Mouse (Mus musculus): ENCODE data around the gene Med12l. TPM values are rescaled to one million over a fixed set of nuclear protein-coding genes. Genes with fewer than 3 reads are reported as not detected.

Gene Med12l
- polyA plus RNA-seq, 1 experiment: 16.9 TPM

DNA sequence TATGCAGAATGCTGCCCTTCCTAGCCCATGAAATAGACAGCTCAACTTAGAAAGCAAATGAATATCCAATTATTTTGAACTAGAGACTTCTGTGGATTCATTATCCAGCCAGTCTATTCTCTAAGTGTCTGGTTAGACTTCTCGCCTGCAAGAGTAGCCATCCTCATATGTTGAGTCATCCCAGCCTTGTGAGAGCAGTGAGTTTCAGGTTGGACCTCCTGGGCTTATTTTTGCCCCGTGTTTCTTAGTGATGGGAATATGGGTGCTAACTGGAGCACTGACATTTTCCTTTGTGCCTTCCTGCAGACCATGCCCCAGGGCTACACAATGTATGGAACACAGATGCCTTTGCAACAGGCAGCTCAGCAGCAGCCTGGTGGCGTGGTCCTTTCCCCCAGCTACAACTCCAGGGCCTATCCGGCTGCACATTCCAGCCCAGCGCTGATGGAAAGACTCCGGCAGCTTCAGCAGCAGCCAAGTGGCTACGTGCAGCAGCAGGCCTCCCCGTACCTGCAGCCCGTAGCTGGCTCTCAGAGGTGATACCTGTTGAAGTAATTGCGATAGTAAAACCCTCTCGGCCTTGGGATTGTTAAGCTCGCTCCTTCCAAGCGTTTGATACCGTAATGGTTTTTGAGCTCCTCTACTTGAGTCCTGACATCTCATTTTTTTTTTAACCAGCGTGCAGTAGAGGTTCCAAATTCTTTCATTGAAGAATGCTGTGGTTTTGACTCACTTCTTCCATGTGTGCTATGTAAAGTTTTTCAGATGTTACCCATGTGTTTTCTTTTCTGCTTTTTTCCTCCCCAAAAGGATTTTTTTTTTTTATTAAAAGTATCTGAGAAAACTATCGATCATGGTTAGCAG is 290.3 kb downstream of the Med12l start:
- no peaks in the 10 kb centered on the region for H3K4me1 ChIP-seq (ENCODE audit: control insufficient read depth, insufficient read depth, low read length)
- H3K27me3 ChIP-seq (ENCODE audit: control insufficient read depth, insufficient read depth, low read length): no peaks in the 10 kb centered on the region
- H3K27ac ChIP-seq (ENCODE audit: insufficient read depth, low read length): no peak overlapping the region
- H3K4me3 ChIP-seq (replicated peaks; ENCODE audit: insufficient read depth, low read depth, low read length): no peak overlapping the region
- TF ChIP-seq POLR2A (IDR thresholded peaks at IDR 0.05; ENCODE audit: borderline replicate concordance, insufficient read depth, low read length) (no peak), CTCF (IDR thresholded peaks at IDR 0.05; ENCODE audit: borderline replicate concordance, insufficient read depth, low read depth, low read length) (no peak)
- 93% methylated on average over 16 of the region's 16 CpGs for WGBS
- no peak for DNase-seq

DNA sequence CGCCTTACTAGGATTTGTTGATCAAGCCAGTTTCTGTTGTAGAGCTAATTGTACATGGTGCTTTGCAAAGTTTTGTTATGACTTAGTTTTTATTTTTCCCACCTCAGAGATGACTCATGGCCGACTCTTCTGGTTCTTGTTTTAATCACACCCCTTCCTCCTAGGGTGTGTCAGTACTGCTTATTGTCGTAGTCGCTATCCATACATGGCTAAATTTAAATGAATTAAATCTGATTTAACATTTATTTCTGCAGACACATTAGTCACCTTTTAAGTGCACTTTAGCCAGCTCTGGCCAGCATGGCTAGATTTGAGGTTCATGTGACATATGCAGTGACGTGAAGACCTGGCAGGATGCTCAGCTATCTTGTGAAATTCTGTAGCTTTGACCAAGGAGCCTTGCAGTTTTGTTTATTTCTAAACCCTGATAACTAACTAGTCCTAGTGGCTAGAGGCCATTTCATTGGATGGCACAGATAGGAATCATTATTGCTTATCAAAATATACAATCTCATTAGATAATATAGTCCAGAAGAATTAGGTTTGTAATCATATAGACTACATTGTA is 291.0 kb downstream of the Med12l start:
- 93% methylated on average over 5 of the region's 5 CpGs for WGBS
- Histone ChIP-seq H3K27ac (ENCODE audit: insufficient read depth, low read length) (no peak overlapping the region), H3K27me3 (ENCODE audit: control insufficient read depth, insufficient read depth, low read length) (no peaks in the 10 kb centered on the region), H3K4me3 (replicated peaks; ENCODE audit: insufficient read depth, low read depth, low read length) (no peak overlapping the region), H3K4me1 (ENCODE audit: control insufficient read depth, insufficient read depth, low read length) (no peaks in the 10 kb centered on the region)
- TF ChIP-seq POLR2A (IDR thresholded peaks at IDR 0.05; ENCODE audit: borderline replicate concordance, insufficient read depth, low read length): no peak
- no peak for TF ChIP-seq CTCF (IDR thresholded peaks at IDR 0.05; ENCODE audit: borderline replicate concordance, insufficient read depth, low read depth, low read length)
- no peak for DNase-seq

DNA sequence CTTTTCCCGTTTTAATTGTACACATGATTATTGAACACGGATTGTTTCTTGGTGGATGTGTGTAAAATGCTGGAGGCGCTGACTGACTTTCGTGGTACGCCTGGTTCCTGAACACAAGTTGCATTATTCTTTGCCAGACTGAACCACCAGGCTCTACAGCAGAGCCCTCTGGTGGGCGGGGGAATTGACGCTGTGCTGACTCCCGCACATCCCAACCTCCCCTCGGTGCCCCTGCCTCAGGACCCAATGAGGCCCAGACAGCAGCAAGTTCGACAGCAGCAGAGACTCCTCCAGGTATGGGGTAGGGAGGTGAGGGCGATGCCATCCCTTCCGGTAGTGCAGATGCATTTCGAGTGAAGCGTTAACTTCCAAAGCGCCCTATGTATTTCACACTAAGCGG is 292.0 kb downstream of the Med12l start:
- no peak for DNase-seq
- no peak overlapping the region for H3K4me3 ChIP-seq (replicated peaks; ENCODE audit: insufficient read depth, low read depth, low read length)
- no peak for TF ChIP-seq POLR2A (IDR thresholded peaks at IDR 0.05; ENCODE audit: borderline replicate concordance, insufficient read depth, low read length)
- TF ChIP-seq CTCF (IDR thresholded peaks at IDR 0.05; ENCODE audit: borderline replicate concordance, insufficient read depth, low read depth, low read length): no peak
- H3K27me3 ChIP-seq (ENCODE audit: control insufficient read depth, insufficient read depth, low read length): no peaks in the 10 kb centered on the region
- H3K27ac ChIP-seq (ENCODE audit: insufficient read depth, low read length): no peak overlapping the region
- no peaks in the 10 kb centered on the region for H3K4me1 ChIP-seq (ENCODE audit: control insufficient read depth, insufficient read depth, low read length)
- 86% methylated on average over 16 of the region's 16 CpGs for WGBS

DNA sequence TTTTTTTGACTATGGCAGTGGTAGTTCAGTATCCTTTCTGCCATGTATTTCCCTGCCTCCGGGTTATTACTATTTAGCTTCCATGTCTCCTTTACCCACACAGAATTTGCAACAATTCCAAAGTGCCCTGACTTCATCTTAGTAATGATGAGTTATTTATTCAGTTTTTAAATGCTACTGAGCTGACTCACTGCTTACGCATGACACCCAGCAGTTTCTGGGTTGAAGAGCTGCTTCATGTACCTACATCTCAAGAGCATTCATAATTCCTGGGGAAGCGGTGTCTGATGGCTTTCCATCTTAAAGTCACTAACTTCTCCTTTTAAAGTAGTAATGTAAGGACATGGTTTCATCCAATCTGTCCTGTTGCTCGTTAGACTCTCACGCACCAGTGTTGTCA is 299.3 kb downstream of the Med12l start:
- H3K4me1 ChIP-seq (ENCODE audit: control insufficient read depth, insufficient read depth, low read length): no peaks in the 10 kb centered on the region
- no peak for TF ChIP-seq CTCF (IDR thresholded peaks at IDR 0.05; ENCODE audit: borderline replicate concordance, insufficient read depth, low read depth, low read length)
- TF ChIP-seq POLR2A (IDR thresholded peaks at IDR 0.05; ENCODE audit: borderline replicate concordance, insufficient read depth, low read length): no peak
- no peaks in the 10 kb centered on the region for H3K27me3 ChIP-seq (ENCODE audit: control insufficient read depth, insufficient read depth, low read length)
- no peak for DNase-seq
- H3K4me3 ChIP-seq (replicated peaks; ENCODE audit: insufficient read depth, low read depth, low read length): no peak overlapping the region
- H3K27ac ChIP-seq (ENCODE audit: insufficient read depth, low read length): no peak overlapping the region
- 96% methylated on average over 5 of the region's 5 CpGs for WGBS

DNA sequence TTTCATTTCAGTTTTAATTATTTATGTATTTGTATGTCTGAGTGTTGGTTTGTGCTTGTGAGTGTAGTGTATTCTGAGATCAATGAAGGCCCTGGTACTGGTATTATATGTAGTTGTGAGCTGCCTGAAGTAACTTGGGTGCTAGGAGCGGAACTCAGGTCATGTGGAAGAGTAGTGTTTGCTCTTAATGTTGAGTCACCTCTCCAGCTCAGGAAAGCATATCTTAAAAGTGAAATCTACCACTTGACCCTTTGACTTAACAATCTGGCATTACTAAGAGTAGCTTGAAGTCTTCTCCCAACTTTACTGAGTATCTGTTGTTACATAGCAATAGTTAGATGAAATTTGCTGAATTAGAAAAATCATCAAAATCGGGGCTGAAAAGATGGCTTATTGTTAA is 299.9 kb downstream of the Med12l start:
- H3K4me3 ChIP-seq (replicated peaks; ENCODE audit: insufficient read depth, low read depth, low read length): no peak overlapping the region
- no peak overlapping the region for H3K27ac ChIP-seq (ENCODE audit: insufficient read depth, low read length)
- TF ChIP-seq POLR2A (IDR thresholded peaks at IDR 0.05; ENCODE audit: borderline replicate concordance, insufficient read depth, low read length): no peak
- no peak for TF ChIP-seq CTCF (IDR thresholded peaks at IDR 0.05; ENCODE audit: borderline replicate concordance, insufficient read depth, low read depth, low read length)
- no peak for DNase-seq
- WGBS: 97% methylated on average over 2 of the region's 2 CpGs
- no peaks in the 10 kb centered on the region for H3K27me3 ChIP-seq (ENCODE audit: control insufficient read depth, insufficient read depth, low read length)
- H3K4me1 ChIP-seq (ENCODE audit: control insufficient read depth, insufficient read depth, low read length): no peaks in the 10 kb centered on the region

DNA sequence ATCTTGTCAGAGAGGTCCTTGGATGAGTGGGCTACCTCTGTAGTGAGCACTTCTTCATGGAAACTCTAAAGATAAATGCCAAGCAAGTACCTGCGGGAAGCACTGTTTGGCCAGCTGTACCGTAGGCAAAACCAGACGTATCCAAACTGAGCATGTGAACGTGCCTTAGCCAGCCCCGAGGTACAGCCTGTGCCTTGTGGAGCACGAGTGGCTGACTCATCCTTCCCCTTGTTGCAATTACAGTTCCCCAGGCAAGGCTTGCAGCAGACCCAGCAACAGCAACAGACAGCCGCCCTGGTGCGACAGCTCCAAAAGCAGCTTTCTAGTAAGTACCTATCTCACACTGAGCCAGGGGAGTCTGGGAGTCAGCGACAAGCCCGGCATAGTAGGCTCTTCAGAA is 307.0 kb downstream of the Med12l start:
- no peak for TF ChIP-seq POLR2A (IDR thresholded peaks at IDR 0.05; ENCODE audit: borderline replicate concordance, insufficient read depth, low read length)
- no peak for TF ChIP-seq CTCF (IDR thresholded peaks at IDR 0.05; ENCODE audit: borderline replicate concordance, insufficient read depth, low read depth, low read length)
- Histone ChIP-seq H3K4me3 (replicated peaks; ENCODE audit: insufficient read depth, low read depth, low read length) (no peak overlapping the region), H3K4me1 (ENCODE audit: control insufficient read depth, insufficient read depth, low read length) (no peaks in the 10 kb centered on the region), H3K27me3 (ENCODE audit: control insufficient read depth, insufficient read depth, low read length) (no peaks in the 10 kb centered on the region), H3K27ac (ENCODE audit: insufficient read depth, low read length) (no peak overlapping the region)
- 82% methylated on average over 10 of the region's 10 CpGs for WGBS
- DNase-seq: no peak

DNA sequence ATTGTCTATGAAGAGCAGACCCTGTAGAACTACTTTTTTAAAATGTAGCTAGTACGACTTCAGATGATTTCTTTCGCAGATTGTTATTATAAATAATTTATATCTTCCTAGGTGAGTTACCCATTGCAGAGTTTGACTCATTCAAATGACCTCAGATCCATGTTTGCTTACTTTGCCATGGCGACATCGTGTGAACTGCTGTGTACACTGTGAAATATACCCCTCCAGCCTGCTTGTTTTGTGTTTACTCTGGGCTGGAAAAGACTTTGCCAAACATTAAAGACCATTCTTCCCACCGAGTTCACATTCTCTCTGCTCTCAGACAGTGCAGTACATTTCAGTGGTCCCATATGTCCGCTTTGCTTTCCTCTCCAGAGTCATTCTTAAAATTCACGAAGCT is 310.5 kb downstream of the Med12l start:
- 64% methylated on average over 7 of the region's 7 CpGs for WGBS
- no peak for TF ChIP-seq POLR2A (IDR thresholded peaks at IDR 0.05; ENCODE audit: borderline replicate concordance, insufficient read depth, low read length)
- no peak for TF ChIP-seq CTCF (IDR thresholded peaks at IDR 0.05; ENCODE audit: borderline replicate concordance, insufficient read depth, low read depth, low read length)
- Histone ChIP-seq H3K4me1 (ENCODE audit: control insufficient read depth, insufficient read depth, low read length) (no peaks in the 10 kb centered on the region), H3K27me3 (ENCODE audit: control insufficient read depth, insufficient read depth, low read length) (no peaks in the 10 kb centered on the region), H3K4me3 (replicated peaks; ENCODE audit: insufficient read depth, low read depth, low read length) (no peak overlapping the region), H3K27ac (ENCODE audit: insufficient read depth, low read length) (no peak overlapping the region)
- no peak for DNase-seq

Data from cerebellum, adult 2 months (tissue).